Mouse (Mus musculus) adrenal gland, postnatal 4 days (tissue): ENCODE data around the gene Irf5. TPM values are rescaled to one million over a fixed set of nuclear protein-coding genes. Genes with fewer than 3 reads are reported as not detected.
A peak's percentile ranks its signal among the peaks of the same experiment; 100 is the strongest.

Experiments used
- DNase-seq, 2 experiments: peaks; one replicate each; pipeline ENCODE4 v3.0.0; 2021 to 2022; ENCODE audit warnings: low spot score in 2 of 2, mixed read lengths in 2 of 2
- long read RNA-seq, 2 experiments: library from polyadenylated mRNA; stranded (forward); transcript quantifications; one replicate each; pipeline ENCODE4 v2.0.0; 2021
- total RNA-seq, 2 experiments: library from RNA; stranded (reverse); gene quantifications; 2 replicates each; pipeline ENCODE4 v1.2.3; 2021

Gene Irf5
- total RNA-seq = 1 to 10 TPM; 4.5 to 4.7 TPM
- long read RNA-seq, experiment 1, partial matches to known transcripts = 1 of 3 reads
- long read RNA-seq, experiment 1, other reads (novel, unspliced or antisense) = 0 of 3 reads
- long read RNA-seq, experiment 2, transcript Irf5-201 (9 exons, 2,189 nt) = major isoform, 5 of 9 reads
- long read RNA-seq, experiment 2, partial matches to known transcripts = 2 of 9 reads
- long read RNA-seq, experiment 2, other reads (novel, unspliced or antisense) = 2 of 9 reads

DNA sequence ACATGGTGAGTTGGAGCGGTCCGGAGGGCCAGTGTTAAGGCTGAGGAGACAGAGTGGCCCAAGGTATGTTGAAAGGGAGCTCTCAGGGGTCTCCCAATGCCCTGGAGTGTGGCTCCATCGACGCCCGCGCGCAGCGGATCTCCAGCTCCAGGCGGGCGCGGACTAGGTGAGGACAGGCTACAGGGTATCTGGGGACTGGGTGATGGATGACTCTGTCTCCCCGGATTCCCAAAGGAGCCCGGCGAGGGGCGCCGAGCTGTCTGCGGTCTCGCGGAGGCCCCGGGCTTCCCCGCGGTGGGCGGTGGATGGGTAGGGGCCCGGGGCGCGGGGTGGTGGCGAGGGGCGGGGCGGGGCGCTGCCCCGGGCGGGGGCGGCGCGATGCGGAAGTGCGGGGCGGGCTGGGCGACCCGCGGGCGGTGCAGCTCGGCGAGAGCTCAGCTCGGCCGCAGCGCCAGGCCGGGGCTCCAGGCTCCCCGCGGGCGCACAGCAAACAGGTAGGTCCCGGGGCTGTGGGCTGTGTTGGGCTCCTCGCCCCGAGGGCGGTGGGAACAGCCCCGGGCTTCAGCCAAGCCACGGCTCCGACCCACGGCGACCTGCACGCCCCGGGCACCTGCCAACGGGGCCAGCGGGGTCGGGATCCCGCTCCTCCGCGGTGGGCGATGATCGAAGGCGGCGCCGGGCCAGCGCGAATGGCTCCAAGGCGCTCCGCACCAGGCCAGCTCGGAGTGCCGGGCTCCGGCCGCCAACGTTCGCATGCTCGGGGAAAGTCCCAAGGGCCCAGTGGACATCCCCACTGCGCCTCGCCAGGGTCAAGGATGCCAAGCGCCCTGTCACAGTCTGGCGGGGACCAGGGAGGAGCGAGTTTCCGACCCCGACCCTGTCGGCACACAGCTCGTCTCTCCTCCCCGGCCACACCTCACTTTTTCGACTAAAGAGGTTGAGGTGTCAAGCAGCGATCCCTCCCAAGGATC lies at the start of gene Irf5:
Irf5 (plus strand) TSS at position 345 of the 971 bp plus-strand sequence.
- DNase-seq = no peak

- DNase-seq = no peak
Measured at GRCm38 (mm10) chr6:29482691-29483090, 43.7 kb upstream of the Irf5 start.

- DNase-seq = peak; percentile 55 to 57
Measured at GRCm38 (mm10) chr6:29484716-29485559, 41.5 kb upstream of the Irf5 start.

- no peak for DNase-seq
Measured at GRCm38 (mm10) chr6:29485951-29486350, 40.5 kb upstream of the Irf5 start.

DNA sequence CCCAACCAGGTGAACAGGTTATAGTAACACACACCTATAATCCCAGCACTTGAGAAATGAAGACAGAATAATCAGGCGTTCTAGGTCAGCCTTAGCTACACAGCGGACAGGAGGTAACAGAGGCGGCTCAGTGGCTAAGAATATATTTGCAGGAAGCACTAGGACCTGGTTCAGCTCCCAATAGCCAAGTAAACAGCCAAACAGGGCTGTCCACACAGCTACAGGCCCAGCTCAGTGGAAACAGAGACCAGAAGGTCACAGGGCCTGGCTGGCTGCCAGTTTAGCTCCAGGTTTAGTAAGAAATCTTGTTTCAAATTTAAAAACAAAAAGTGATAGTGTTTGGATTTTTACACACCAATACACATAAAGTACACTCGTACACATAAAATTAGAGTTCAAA lies 32.3 kb upstream of the Irf5 start:
- DNase-seq = no peak

DNA sequence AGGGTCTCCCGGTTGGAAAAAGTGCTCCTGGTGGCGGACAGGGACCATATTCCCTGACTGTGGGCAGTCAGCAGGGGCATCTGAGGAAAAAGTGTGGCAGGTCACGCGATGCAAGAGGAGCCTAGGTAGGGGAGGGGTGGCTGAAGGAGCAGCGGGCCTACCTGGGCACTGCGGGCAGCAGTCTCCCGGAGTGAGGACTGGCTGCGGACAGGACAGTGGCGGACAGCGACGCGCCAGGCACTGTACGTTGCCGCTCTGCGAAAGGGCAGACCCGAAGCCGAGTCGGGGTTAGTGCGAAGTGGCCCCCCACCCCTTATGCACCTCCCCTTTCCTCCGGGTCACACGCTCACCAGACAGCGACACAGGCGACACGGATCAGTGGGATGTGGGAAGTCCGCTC lies 30.2 kb upstream of the Irf5 start:
- DNase-seq = no peak

GRCm38 (mm10) chr6:29497791-29498190 lies 28.6 kb upstream of the Irf5 start:
- no peak for DNase-seq

GRCm38 (mm10) chr6:29500177-29500576 lies 26.2 kb upstream of the Irf5 start:
- DNase-seq = no peak

DNA sequence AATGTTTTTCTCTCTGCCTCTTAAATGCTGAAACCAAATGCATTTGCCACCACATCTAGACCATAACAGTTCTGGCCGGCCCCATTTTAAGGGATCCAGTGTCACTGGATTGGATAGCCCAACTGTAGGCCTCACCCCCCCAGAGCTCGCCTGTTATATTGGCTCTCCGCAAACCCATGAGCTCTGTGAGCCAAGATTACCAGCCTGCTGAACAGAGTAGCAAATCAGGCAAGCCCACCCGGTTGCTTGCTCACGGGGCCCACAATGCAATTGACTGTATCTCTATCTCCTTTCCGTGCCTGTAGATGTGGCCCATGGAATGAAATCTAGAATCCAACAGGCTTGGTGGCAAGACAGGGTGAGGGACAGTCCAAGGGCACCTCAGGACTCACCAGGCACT lies 25.6 kb upstream of the Irf5 start:
- no peak for DNase-seq

DNA sequence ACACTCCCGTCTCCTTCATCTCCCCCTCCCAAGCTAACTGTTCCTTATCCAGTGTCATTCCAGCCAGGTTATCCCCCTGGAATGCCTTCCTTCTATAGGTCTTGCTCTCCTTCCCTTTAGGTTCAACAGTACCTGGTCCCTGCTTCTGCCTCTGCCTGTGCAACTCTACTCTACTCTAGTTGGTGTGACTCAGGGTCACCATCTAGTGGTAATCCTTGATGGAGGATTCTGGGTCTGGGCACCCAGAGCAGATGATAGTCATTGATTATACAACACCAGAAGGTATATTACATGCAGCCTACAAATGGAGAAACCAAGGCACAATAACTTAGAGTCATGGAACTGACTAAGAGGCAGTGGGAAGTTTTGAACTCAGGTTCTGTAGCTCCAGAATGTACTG lies 24.8 kb upstream of the Irf5 start:
- DNase-seq = no peak

GRCm38 (mm10) chr6:29505493-29505892 lies 20.9 kb upstream of the Irf5 start:
- DNase-seq = no peak

GRCm38 (mm10) chr6:29506834-29507233 lies 19.6 kb upstream of the Irf5 start:
- no peak for DNase-seq

- DNase-seq = no peak
Measured at GRCm38 (mm10) chr6:29507447-29508309, 18.7 kb upstream of the Irf5 start, which contains the start of gene Kcp. Gene Kcp, minus strand, starts transcription at chr6:29507952.

- DNase-seq = no peak
Measured at GRCm38 (mm10) chr6:29509086-29509485, 17.3 kb upstream of the Irf5 start.

DNA sequence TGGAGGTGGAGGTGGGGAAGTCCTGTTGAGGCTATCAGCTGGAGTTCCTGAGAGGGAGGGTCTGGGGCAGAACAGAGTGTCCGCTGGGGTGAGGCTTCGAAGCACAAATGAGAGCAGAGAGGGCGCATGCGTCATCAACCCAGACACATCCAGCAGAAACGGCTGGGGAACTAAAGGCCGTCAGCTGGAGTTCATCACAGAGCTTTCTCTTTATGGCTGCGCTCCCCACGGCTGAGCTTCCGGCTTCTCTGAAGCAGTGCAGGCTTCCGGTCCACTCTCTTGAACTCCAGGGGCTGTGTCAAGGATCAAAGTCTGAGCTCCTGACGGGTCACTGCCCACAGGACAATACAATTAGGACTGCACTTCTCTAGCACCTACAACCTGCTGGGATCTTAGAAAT lies 13.1 kb upstream of the Irf5 start:
- no peak for DNase-seq

GRCm38 (mm10) chr6:29517139-29517538 lies 9.3 kb upstream of the Irf5 start:
- DNase-seq = peak; percentile 46 to 65

DNA sequence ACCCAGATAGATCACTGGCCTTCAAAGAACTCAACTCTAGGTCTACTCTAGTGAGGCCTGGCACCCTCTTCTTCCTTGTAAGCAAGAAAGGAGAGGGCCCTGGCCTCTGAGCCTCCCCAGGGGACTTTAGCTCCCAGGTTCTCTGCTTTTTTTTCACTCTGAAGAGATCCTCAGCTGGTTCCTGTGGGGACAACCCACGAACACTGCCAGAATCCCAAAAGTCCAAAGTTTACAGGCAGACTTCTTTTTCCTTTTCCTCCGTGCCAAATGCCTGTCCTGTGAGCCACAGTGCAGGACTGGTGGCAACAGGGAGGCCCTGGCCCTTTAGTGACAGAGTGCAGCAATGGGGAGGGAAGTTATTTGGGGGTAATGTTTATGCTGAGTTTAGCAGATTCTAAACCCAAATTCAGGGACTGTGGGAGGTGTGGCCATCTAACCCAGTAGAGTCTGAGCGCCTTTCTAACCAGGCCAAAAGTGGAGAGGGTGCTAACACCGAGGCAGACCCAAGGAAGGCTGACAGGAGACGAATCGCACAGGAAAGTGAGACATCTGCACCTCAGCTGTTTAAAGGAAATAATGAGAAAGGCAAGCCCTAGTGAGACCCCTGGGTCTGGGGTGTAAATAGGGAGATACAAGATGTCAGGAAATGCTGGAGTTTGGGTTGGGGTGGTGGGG lies 3.7 kb upstream of the Irf5 start:
- DNase-seq = no peak

- no peak for DNase-seq
Measured at GRCm38 (mm10) chr6:29523301-29524033, 3.0 kb upstream of the Irf5 start.

DNA sequence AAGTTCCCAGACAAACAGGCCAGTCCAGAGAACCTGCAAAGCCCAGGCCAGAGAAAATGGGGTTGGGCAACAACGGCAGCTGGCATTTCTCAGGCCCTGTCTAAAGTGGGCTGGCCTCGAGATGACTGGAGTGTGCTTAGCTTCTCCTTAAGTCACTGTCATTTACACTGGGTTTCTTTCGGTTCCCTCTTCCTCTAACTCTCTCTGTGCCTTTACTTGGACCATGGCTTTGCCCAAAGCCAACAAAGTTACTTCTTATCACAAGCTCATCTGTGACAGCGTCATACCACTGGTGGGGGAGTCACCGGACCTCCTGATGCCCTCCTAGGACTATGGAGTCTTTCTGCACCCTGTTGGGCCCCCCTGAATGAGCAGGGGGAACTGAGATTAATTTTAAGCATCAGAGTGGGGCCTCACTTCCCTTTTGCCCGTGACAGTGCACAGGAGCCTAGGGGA lies 2.4 kb upstream of the Irf5 start:
- DNase-seq = no peak
